In genomic region chr3:6504136-6504535, GRCm38 (mm10) we compare ENCODE assay signal across 27 mouse cellular contexts.
DNase-seq lines count a peak whose midpoint lies in the region; ATAC-seq lines count a peak whose summit lies in the region.
"Had no signal": no experiment of that assay in that cellular context is flagged by ENCODE, and none has a peak within 500 bp of the region (broad histone marks: within the 10 kb centered on the region; RNA-seq: fewer than 3 reads in every experiment).

No protein-coding gene starts in this region.

- H3K9ac ChIP-seq in kidney, embryonic 15.5 days = no peak overlapping the region
- no peak overlapping the region for H3K9ac ChIP-seq in kidney, embryonic 14.5 days (ENCODE audit: low read depth, low read length)
- H3K9ac ChIP-seq: embryonic facial prominence, embryonic 12.5 days; embryonic facial prominence, embryonic 15.5 days; forebrain, postnatal 0 days; heart, embryonic 12.5 days; heart, embryonic 15.5 days; hindbrain, embryonic 13.5 days had no signal

- no peaks in the 10 kb centered on the region for H3K4me1 ChIP-seq in kidney, embryonic 15.5 days
- no peaks in the 10 kb centered on the region for H3K4me1 ChIP-seq in kidney, embryonic 14.5 days (ENCODE audit: control insufficient read depth, insufficient read depth, low read length)
- H3K4me1 ChIP-seq: embryonic facial prominence, embryonic 12.5 days; embryonic facial prominence, embryonic 15.5 days; heart, embryonic 12.5 days; heart, embryonic 15.5 days; hindbrain, embryonic 10.5 days; hindbrain, embryonic 13.5 days had no signal

- no peaks in the 10 kb centered on the region for H3K9me3 ChIP-seq in kidney, embryonic 15.5 days (replicated peaks)
- H3K9me3 ChIP-seq in kidney, embryonic 14.5 days (ENCODE audit: control insufficient read depth, low read length) = no peaks in the 10 kb centered on the region
- H3K9me3 ChIP-seq: embryonic facial prominence, embryonic 12.5 days; embryonic facial prominence, embryonic 15.5 days; heart, embryonic 15.5 days; hindbrain, embryonic 10.5 days; hindbrain, embryonic 13.5 days had no signal

- H3K4me3 ChIP-seq in kidney, embryonic 15.5 days (replicated peaks) = no peak overlapping the region
- H3K4me3 ChIP-seq in kidney, embryonic 14.5 days (ENCODE audit: low read length) = no peak overlapping the region
- H3K4me3 ChIP-seq: embryonic facial prominence, embryonic 12.5 days; embryonic facial prominence, embryonic 15.5 days; gastrocnemius, adult 2 months; heart, embryonic 12.5 days; heart, embryonic 15.5 days; hindbrain, embryonic 10.5 days; hindbrain, embryonic 13.5 days had no signal

- ATAC-seq in kidney, embryonic 15.5 days (replicated peaks; ENCODE audit: low FRiP score) = no peak
- no peak for ATAC-seq in kidney, embryonic 14.5 days (ENCODE audit: low FRiP score, low TSS enrichment)
- ATAC-seq: forebrain, embryonic 14.5 days; forebrain, postnatal 0 days; hindbrain, embryonic 16.5 days; Patski had no signal

- H3K27ac ChIP-seq in kidney, embryonic 15.5 days = no peak overlapping the region
- no peak overlapping the region for H3K27ac ChIP-seq in kidney, embryonic 14.5 days (ENCODE audit: low read depth, low read length)
- H3K27ac ChIP-seq: embryonic facial prominence, embryonic 12.5 days; embryonic facial prominence, embryonic 15.5 days; gastrocnemius, adult 2 months; heart, embryonic 15.5 days; hindbrain, embryonic 10.5 days; hindbrain, embryonic 13.5 days had no signal

- 95% methylated on average over 1 of the region's 1 CpGs for WGBS in kidney, embryonic 15.5 days
- 96% methylated on average over 1 of the region's 1 CpGs for WGBS in kidney, embryonic 14.5 days

- no peaks in the 10 kb centered on the region for H3K36me3 ChIP-seq in kidney, embryonic 15.5 days
- H3K36me3 ChIP-seq in kidney, embryonic 14.5 days (ENCODE audit: control insufficient read depth, insufficient read depth, low read length) = no peaks in the 10 kb centered on the region
- H3K36me3 ChIP-seq: embryonic facial prominence, embryonic 12.5 days; embryonic facial prominence, embryonic 15.5 days; heart, embryonic 12.5 days; heart, embryonic 15.5 days; hindbrain, embryonic 10.5 days; hindbrain, embryonic 13.5 days had no signal

- DNase-seq in kidney, adult 11 months = peak; percentile 35
- peak; percentile 18 to 67 for DNase-seq in kidney, adult 8-10 months
- DNase-seq in R1 (ENCODE audit: low read depth, low spot score) = peak; percentile 4
- no peak for DNase-seq in left cerebral cortex, postnatal 4 days
- DNase-seq: adrenal gland, adult 2 months; adrenal gland, postnatal 14 days; cerebellum, adult 11 months; cerebellum, adult 2 months; cerebellum, adult 9-11 months; cerebellum, postnatal 25 days; forebrain, postnatal 0 days; gastrocnemius, adult 2 months; gastrocnemius, postnatal 14 days; heart, adult 18-20 months; heart, postnatal 10 days; heart, postnatal 36 days had no signal

- H3K27me3 ChIP-seq in kidney, embryonic 15.5 days = no peaks in the 10 kb centered on the region
- no peaks in the 10 kb centered on the region for H3K27me3 ChIP-seq in kidney, embryonic 14.5 days (ENCODE audit: control insufficient read depth, insufficient read depth, low read length)
- H3K27me3 ChIP-seq: embryonic facial prominence, embryonic 12.5 days; embryonic facial prominence, embryonic 15.5 days; heart, embryonic 12.5 days; heart, embryonic 15.5 days; hindbrain, embryonic 13.5 days had no signal

- intact Hi-C loops in left cerebral cortex, postnatal 4 days (cut with DNase I) = no loop called here

- H3K4me2 ChIP-seq in kidney, embryonic 15.5 days = no peak overlapping the region
- H3K4me2 ChIP-seq in kidney, embryonic 14.5 days (replicated peaks; ENCODE audit: low read depth, low read length) = no peak overlapping the region
- H3K4me2 ChIP-seq: embryonic facial prominence, embryonic 12.5 days; embryonic facial prominence, embryonic 15.5 days; heart, embryonic 12.5 days; heart, embryonic 15.5 days; hindbrain, embryonic 13.5 days had no signal
